Mouse (Mus musculus) limb, embryonic 11.5 days (tissue): ENCODE measurements around the gene Upk3bl. TPM values are rescaled to one million over a fixed set of nuclear protein-coding genes. Genes with fewer than 3 reads are reported as not detected.

Experiments used
- ATAC-seq: fragments of 200-750 bp; cut with Nextera tagmentation; 2 replicates; pipeline ENCODE4 v1.8.0; 2017; ENCODE audit warnings: low read depth; ENCODE audit not compliant: insufficient number of reproducible peaks, low FRiP score, low TSS enrichment
- DNase-seq: peaks from one replicate; pipeline ENCODE4 v3.0.0-alpha.2; 2015; ENCODE audit warnings: low spot score
- H3K27ac ChIP-seq: fragments of 300-500 bp; sonication (generic); replicated peaks from 2 replicates; pipeline ENCODE4 v1.5.1; 2014; ENCODE audit warnings: low read depth, mild to moderate bottlenecking, low read length
- H3K27me3 ChIP-seq: fragments of 300-500 bp; sonication (generic); 2 replicates; pipeline ENCODE4 v1.6.1; 2014; ENCODE audit warnings: mild to moderate bottlenecking, low read length, mixed read lengths; ENCODE audit not compliant: control insufficient read depth, insufficient read depth
- H3K36me3 ChIP-seq: fragments of 300-500 bp; sonication (generic); 2 replicates; pipeline ENCODE4 v1.6.1; 2014; ENCODE audit warnings: mild to moderate bottlenecking, low read length, moderate library complexity, mixed read lengths; ENCODE audit not compliant: control insufficient read depth, insufficient read depth
- H3K4me1 ChIP-seq: fragments of 300-500 bp; sonication (generic); 2 replicates; pipeline ENCODE4 v1.6.1; 2014; ENCODE audit warnings: low read length, mixed read lengths; ENCODE audit not compliant: control insufficient read depth, insufficient read depth
- H3K4me2 ChIP-seq: fragments of 300-500 bp; sonication (generic); 2 replicates; pipeline ENCODE4 v1.6.1; 2014; ENCODE audit warnings: low read depth, mild to moderate bottlenecking, moderate library complexity; ENCODE audit not compliant: severe bottlenecking
- H3K4me3 ChIP-seq: fragments of 300-500 bp; sonication (generic); 2 replicates; pipeline ENCODE4 v1.5.1; 2014; ENCODE audit warnings: low read depth, low read length
- H3K9ac ChIP-seq: fragments of 300-500 bp; sonication (generic); 2 replicates; pipeline ENCODE4 v1.6.1; 2014; ENCODE audit warnings: mild to moderate bottlenecking, low read length
- H3K9me3 ChIP-seq: fragments of 300-500 bp; sonication (generic); 2 replicates; pipeline ENCODE4 v1.6.1; 2016; ENCODE audit warnings: low read length; ENCODE audit not compliant: control insufficient read depth
- WGBS: fragments of 180-500 bp; shearing (Covaris S2); extraction: QIAGEN DNeasy Blood & Tissue Kit; methylation state at CpG from one replicate; pipeline ENCODE4 v1.1.7; 2014; 5-methylcytosine and 5-hydroxymethylcytosine counted together
- polyA plus RNA-seq: library from polyadenylated mRNA; unstranded; fragments of >200 nt; fragmentation: Nextera tagmentation; extraction: Ambion mirVana; gene quantifications from 2 replicates; pipeline ENCODE4 v1.2.1, GENCODE M21; 2014

Gene Upk3bl
- polyA plus RNA-seq, 1 experiment from 2014 or later, result 4.0 TPM

- no peak overlapping the region for H3K9ac ChIP-seq
- H3K4me3 ChIP-seq, result no peak overlapping the region
- 0 out of 2 replicates have a peak, but pooled peaks cover 3% of the 10 kb centered on the region for H3K36me3 ChIP-seq
- 47% methylated on average over 1 of the region's 1 CpGs for WGBS
- no peak overlapping the region for H3K4me2 ChIP-seq
- no peak overlapping the region for H3K27ac ChIP-seq
- no peaks in the 10 kb centered on the region for H3K9me3 ChIP-seq
- no peak for ATAC-seq
- no peaks in the 10 kb centered on the region for H3K4me1 ChIP-seq
- no peaks in the 10 kb centered on the region for H3K27me3 ChIP-seq
- no peak for DNase-seq
Measured at GRCm38 (mm10) chr5:136019907-136020306, 34.4 kb upstream of the Upk3bl start.

GRCm38 (mm10) chr5:136025712-136026111 lies 28.6 kb upstream of the Upk3bl start:
- 82% methylated on average over 3 of the region's 3 CpGs for WGBS
- Histone ChIP-seq H3K27me3 (no peaks in the 10 kb centered on the region), H3K27ac (no peak overlapping the region), H3K36me3 (peaks cover 11% of the 10 kb centered on the region), H3K4me2 (no peak overlapping the region), H3K9ac (no peak overlapping the region), H3K4me1 (no peaks in the 10 kb centered on the region), H3K9me3 (no peaks in the 10 kb centered on the region), H3K4me3 (no peak overlapping the region)
- no peak for ATAC-seq
- DNase-seq, result no peak

- Histone ChIP-seq H3K36me3 (peaks cover 16% of the 10 kb centered on the region), H3K9ac (no peak overlapping the region), H3K9me3 (no peaks in the 10 kb centered on the region), H3K4me1 (no peaks in the 10 kb centered on the region), H3K27me3 (no peaks in the 10 kb centered on the region), H3K4me2 (no peak overlapping the region), H3K27ac (no peak overlapping the region), H3K4me3 (no peak overlapping the region)
- DNase-seq (no peak), ATAC-seq (no peak)
- WGBS, result 93% methylated on average over 9 of the region's 9 CpGs
Measured at GRCm38 (mm10) chr5:136026859-136027258, 27.4 kb upstream of the Upk3bl start.

- no peak for DNase-seq
- no peak overlapping the region for H3K4me2 ChIP-seq
- H3K27me3 ChIP-seq, result no peaks in the 10 kb centered on the region
- H3K9me3 ChIP-seq, result no peaks in the 10 kb centered on the region
- WGBS, result 84% methylated on average over 11 of the region's 11 CpGs
- no peaks in the 10 kb centered on the region for H3K4me1 ChIP-seq
- H3K4me3 ChIP-seq, result no peak overlapping the region
- ATAC-seq, result no peak
- no peak overlapping the region for H3K9ac ChIP-seq
- H3K36me3 ChIP-seq, result peaks cover 19% of the 10 kb centered on the region
- no peak overlapping the region for H3K27ac ChIP-seq
Measured at GRCm38 (mm10) chr5:136027612-136028311, 26.5 kb upstream of the Upk3bl start.

GRCm38 (mm10) chr5:136034868-136035267 lies 19.4 kb upstream of the Upk3bl start:
- H3K4me2 ChIP-seq, result no peak overlapping the region
- peaks cover 12% of the 10 kb centered on the region; the same call in 1 of the 2 replicates for H3K36me3 ChIP-seq
- H3K9me3 ChIP-seq, result no peaks in the 10 kb centered on the region
- H3K4me3 ChIP-seq, result no peak overlapping the region
- H3K4me1 ChIP-seq, result no peaks in the 10 kb centered on the region
- WGBS, result 82% methylated on average over 4 of the region's 4 CpGs
- H3K9ac ChIP-seq, result no peak overlapping the region
- DNase-seq (no peak), ATAC-seq (no peak)
- no peak overlapping the region for H3K27ac ChIP-seq
- no peaks in the 10 kb centered on the region for H3K27me3 ChIP-seq

GRCm38 (mm10) chr5:136035285-136035684 lies 19.0 kb upstream of the Upk3bl start:
- Histone ChIP-seq H3K9ac (no peak overlapping the region), H3K27ac (no peak overlapping the region), H3K36me3 (peaks cover 11% of the 10 kb centered on the region; the same call in 1 of the 2 replicates), H3K4me2 (no peak overlapping the region), H3K27me3 (no peaks in the 10 kb centered on the region), H3K9me3 (no peaks in the 10 kb centered on the region), H3K4me3 (no peak overlapping the region), H3K4me1 (no peaks in the 10 kb centered on the region)
- 85% methylated on average over 1 of the region's 1 CpGs for WGBS
- ATAC-seq, result no peak
- no peak for DNase-seq

- Histone ChIP-seq H3K36me3 (0 out of 2 replicates have a peak, but pooled peaks cover 3% of the 10 kb centered on the region), H3K4me3 (no peak overlapping the region), H3K9ac (no peak overlapping the region), H3K9me3 (no peaks in the 10 kb centered on the region), H3K4me2 (no peak overlapping the region), H3K27ac (no peak overlapping the region), H3K4me1 (no peaks in the 10 kb centered on the region), H3K27me3 (no peaks in the 10 kb centered on the region)
- no peak for ATAC-seq
- DNase-seq, result no peak
- 90% methylated on average over 1 of the region's 1 CpGs for WGBS
Measured at GRCm38 (mm10) chr5:136036667-136037066, 17.6 kb upstream of the Upk3bl start.

- no peak for DNase-seq
- no peaks in the 10 kb centered on the region for H3K9me3 ChIP-seq
- WGBS, result 68% methylated on average over 17 of the region's 17 CpGs
- ATAC-seq, result no peak
- H3K9ac ChIP-seq, result no peak within 1 kb of the TSS
- H3K4me1 ChIP-seq, result no peaks in the 10 kb centered on the region
- H3K4me3 ChIP-seq, result no peak within 1 kb of the TSS
- no peaks in the 10 kb centered on the region for H3K36me3 ChIP-seq
- H3K27ac ChIP-seq, result no peak within 1 kb of the TSS
- no peak within 1 kb of the TSS for H3K4me2 ChIP-seq
- no peaks in the 10 kb centered on the region for H3K27me3 ChIP-seq
Measured at GRCm38 (mm10) chr5:136038258-136039214, 15.8 kb upstream of the Upk3bl start, which contains the start of gene Upk3b. Gene Upk3b, plus strand, starts transcription at chr5:136038496.
